Comparison of ENCODE assay signal across 8 mouse cellular contexts in the genomic region with DNA sequence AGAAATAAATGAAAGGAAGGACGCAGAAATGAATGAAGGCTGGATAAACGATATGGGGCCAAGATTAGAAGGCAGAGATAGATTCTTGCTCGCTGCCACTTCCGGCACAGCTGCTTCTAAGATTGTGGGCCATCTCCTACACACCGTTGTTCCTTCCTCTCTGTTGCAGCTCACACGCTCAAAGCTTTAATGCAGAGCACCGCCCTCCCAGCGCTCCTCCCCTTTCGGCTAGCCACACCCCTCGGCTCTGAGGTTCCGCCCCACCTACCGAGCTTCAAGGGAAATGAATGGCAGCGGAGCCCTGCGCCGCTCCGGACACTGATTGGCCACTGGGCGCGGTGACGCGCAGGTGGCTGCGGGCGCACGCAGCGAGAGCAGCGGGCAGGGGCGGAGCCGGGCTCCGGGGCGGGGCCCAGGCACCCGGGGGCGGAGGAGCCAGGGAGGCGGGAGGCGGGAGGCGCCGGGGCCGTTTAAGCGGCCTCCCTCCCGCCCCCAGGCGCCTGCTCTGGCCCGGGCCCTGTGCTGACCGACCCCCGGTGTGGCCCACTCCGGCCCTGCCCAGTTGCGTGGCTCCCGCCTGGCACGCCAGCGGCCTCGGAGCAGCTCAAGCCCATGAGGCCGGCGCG. TPM values are rescaled to one million over a fixed set of nuclear protein-coding genes. Genes with fewer than 3 reads are reported as not detected.
DNase-seq lines count a peak whose midpoint lies in the region; ATAC-seq lines count a peak whose summit lies in the region.

A gene (plus strand): TSS at position 432 of the 626 bp plus-strand sequence.

- no peaks in the 10 kb centered on the region for H3K9me3 ChIP-seq in heart, embryonic 10.5 days
- H3K9me3 ChIP-seq in kidney, embryonic 15.5 days (replicated peaks) = no peaks in the 10 kb centered on the region

- DNase-seq in B cell, adult 2 months = peak; percentile 99 to 100
- DNase-seq in brain, adult 2 months (ENCODE audit: low read depth, low spot score) = peak; percentile 99
- DNase-seq in heart, embryonic 10.5 days (ENCODE audit: low spot score) = peak; percentile 99
- peak; percentile 97 for DNase-seq in liver
- DNase-seq in spleen, postnatal 4 days (ENCODE audit: low spot score in 2 of 2) = peak; percentile 96

- H3K36me3 ChIP-seq in heart, embryonic 10.5 days = 0 out of 2 replicates have a peak, but pooled peaks cover 4% of the 10 kb centered on the region
- H3K36me3 ChIP-seq in kidney, embryonic 15.5 days = no peaks in the 10 kb centered on the region

- H3K4me3 ChIP-seq in heart, embryonic 10.5 days = peak within 1 kb of the TSS; percentile 94
- peak within 1 kb of the TSS; percentile 94 for H3K4me3 ChIP-seq in kidney, embryonic 15.5 days (replicated peaks)

- H3K4me2 ChIP-seq in kidney, embryonic 15.5 days = peak within 1 kb of the TSS; percentile 87

- peaks cover 35% of the 10 kb centered on the region for H3K4me1 ChIP-seq in heart, embryonic 10.5 days
- peaks cover 34% of the 10 kb centered on the region for H3K4me1 ChIP-seq in kidney, embryonic 15.5 days

- peak; percentile 100 for ATAC-seq in erythroblast, adult 5-6 weeks (replicated peaks; ENCODE audit: low FRiP score, poor library complexity, severe bottlenecking)
- peak; percentile 100 for ATAC-seq in kidney, embryonic 15.5 days (replicated peaks; ENCODE audit: low FRiP score)
- peak; percentile 96 for ATAC-seq in monocyte, adult 5-6 weeks (replicated peaks; ENCODE audit: insufficient number of reproducible peaks, low FRiP score, low TSS enrichment, poor library complexity, severe bottlenecking)

- under 1% methylated on average over 42 of the region's 51 CpGs for whole genome bisulfite sequencing in heart, embryonic 10.5 days
- WGBS in kidney, embryonic 15.5 days = under 1% methylated on average over 37 of the region's 51 CpGs

- peak within 1 kb of the TSS; percentile 98 for H3K27ac ChIP-seq in heart, embryonic 10.5 days
- peak within 1 kb of the TSS; percentile 87 for H3K27ac ChIP-seq in kidney, embryonic 15.5 days

- H3K27me3 ChIP-seq in heart, embryonic 10.5 days (ENCODE audit: insufficient read depth, poor library complexity, severe bottlenecking) = no peaks in the 10 kb centered on the region
- no peaks in the 10 kb centered on the region for H3K27me3 ChIP-seq in kidney, embryonic 15.5 days

- H3K9ac ChIP-seq in kidney, embryonic 15.5 days = peak within 1 kb of the TSS; percentile 96

RNA-seq across cellular contexts. Expression of the gene that starts here (rescaled TPM):
- 5.6 and 6.7 TPM in 2 replicates for total RNA-seq in erythroblast, adult 5-6 weeks (2015; ENCODE audit: low replicate concordance)
- total RNA-seq in erythroblast, adult 5-6 weeks (2017; ENCODE audit: low replicate concordance) = 1.8 and 2.6 TPM in 2 replicates
- 75.3 and 121 TPM in 2 replicates for polyA plus RNA-seq in heart, embryonic 10.5 days (2016; fragmentation: Nextera tagmentation; extraction: Ambion mirVana)
- polyA plus RNA-seq in kidney, embryonic 15.5 days (2015; fragmentation: Nextera tagmentation; extraction: Ambion mirVana) = 36.6 and 38.0 TPM in 2 replicates
- 23.5 to 81.5 TPM (median 37.7 TPM) in 3 replicates for total RNA-seq in monocyte, adult 5-6 weeks (2017)

Comparison
In these comparisons a context has a peak if more than half of its experiments do, and no peak if none do; other contexts are left out.
1. Peak in every context shown above with its lines: DNase-seq, ATAC-seq, H3K4me3 ChIP-seq and H3K27ac ChIP-seq.